Mouse (Mus musculus) hindbrain, postnatal 0 days (tissue): ENCODE results near the gene Gpc5. TPM values are rescaled to one million over a fixed set of nuclear protein-coding genes. Genes with fewer than 3 reads are reported as not detected.

Experiments
- ATAC-seq: fragments of 200-750 bp; cut with Nextera tagmentation; 2 replicates; pipeline ENCODE4 v1.8.0; 2017; ENCODE audit warnings: mild to moderate bottlenecking, moderate TSS enrichment, moderate library complexity
- DNase-seq: peaks from one replicate; pipeline ENCODE4 v3.0.0-alpha.2; 2015; ENCODE audit warnings: low spot score
- H3K27ac ChIP-seq: fragments of 300-500 bp; sonication (generic); 2 replicates; pipeline ENCODE4 v1.5.1; 2014; ENCODE audit warnings: mild to moderate bottlenecking
- H3K27me3 ChIP-seq: fragments of 300-500 bp; sonication (generic); 2 replicates; pipeline ENCODE4 v1.6.1; 2014; ENCODE audit warnings: low read length, mixed read lengths; ENCODE audit not compliant: insufficient read depth
- H3K36me3 ChIP-seq: fragments of 300-500 bp; sonication (generic); 2 replicates; pipeline ENCODE4 v1.6.1; 2014; ENCODE audit warnings: low read length, mixed read lengths; ENCODE audit not compliant: insufficient read depth
- H3K4me1 ChIP-seq: fragments of 300-500 bp; sonication (generic); 2 replicates; pipeline ENCODE4 v1.6.1; 2014; ENCODE audit warnings: antibody characterized with exemption, low read length, mixed read lengths; ENCODE audit not compliant: insufficient read depth
- H3K4me2 ChIP-seq: fragments of 300-500 bp; sonication (generic); 2 replicates; pipeline ENCODE4 v1.6.1; 2014; ENCODE audit warnings: low read depth, mild to moderate bottlenecking, low read length, moderate library complexity, mixed read lengths
- H3K4me3 ChIP-seq: fragments of 300-500 bp; sonication (generic); 2 replicates; pipeline ENCODE4 v1.5.1; 2014; ENCODE audit warnings: low read length
- H3K9ac ChIP-seq: fragments of 300-500 bp; sonication (generic); replicated peaks from 2 replicates; pipeline ENCODE4 v1.6.1; 2014; ENCODE audit warnings: mild to moderate bottlenecking, low read length, moderate library complexity, mixed read lengths
- H3K9me3 ChIP-seq: fragments of 300-500 bp; sonication (generic); 2 replicates; pipeline ENCODE4 v1.6.1; 2016; ENCODE audit warnings: low read length, mixed read lengths
- CTCF ChIP-seq: IDR thresholded peaks from 2 replicates; pipeline ENCODE4 v1.5.1; 2016; ENCODE audit warnings: antibody characterized with exemption, control low read depth, low read depth
- WGBS: fragments of 180-500 bp; shearing (Covaris S2); extraction: QIAGEN DNeasy Blood & Tissue Kit; methylation state at CpG from one replicate; pipeline ENCODE4 v1.1.7; 2014; 5-methylcytosine and 5-hydroxymethylcytosine counted together
- polyA plus RNA-seq: library from polyadenylated mRNA; unstranded; fragments of >200 nt; fragmentation: Nextera tagmentation; extraction: Ambion mirVana; gene quantifications from 2 replicates; pipeline ENCODE4 v1.2.1, GENCODE M21; 2015
- total RNA-seq: library from RNA; depleted of rRNA; stranded (reverse); fragments of >200 nt; gene quantifications from 2 replicates; pipeline ENCODE4 v1.2.3, GENCODE M21; 2014

Gene Gpc5
- total and polyA plus RNA-seq, 2 experiments from 2014 or later = 17.4 to 25.6 TPM

- H3K4me2 ChIP-seq = no peak overlapping the region
- TF ChIP-seq CTCF = no peak
- ATAC-seq = no peak
- no peak overlapping the region for H3K9ac ChIP-seq
- peaks cover 3% of the 10 kb centered on the region; the same call in 1 of the 2 replicates for H3K9me3 ChIP-seq
- DNase-seq = no peak
- no peak overlapping the region for H3K4me3 ChIP-seq
- no peaks in the 10 kb centered on the region for H3K27me3 ChIP-seq
- H3K27ac ChIP-seq = no peak overlapping the region
- H3K36me3 ChIP-seq = no peaks in the 10 kb centered on the region
- H3K4me1 ChIP-seq = no peaks in the 10 kb centered on the region
These were observed 528.5 kb downstream of the Gpc5 start for GRCm38 (mm10) chr14:115620473-115620872.

- 53% methylated on average over 7 of the region's 7 CpGs for WGBS
- no peaks in the 10 kb centered on the region for H3K27me3 ChIP-seq
- H3K9ac ChIP-seq = no peak overlapping the region
- 0 out of 2 replicates have a peak, but pooled peaks cover 2% of the 10 kb centered on the region for H3K9me3 ChIP-seq
- DNase-seq = no peak
- H3K27ac ChIP-seq = no peak overlapping the region
- H3K4me1 ChIP-seq = no peaks in the 10 kb centered on the region
- no peak overlapping the region for H3K4me2 ChIP-seq
- ATAC-seq = no peak
- H3K4me3 ChIP-seq = no peak overlapping the region
- no peak for TF ChIP-seq CTCF
- H3K36me3 ChIP-seq = no peaks in the 10 kb centered on the region
These were observed 539.3 kb downstream of the Gpc5 start for GRCm38 (mm10) chr14:115631160-115631898.

GRCm38 (mm10) chr14:115633311-115633710 is 541.3 kb downstream of the Gpc5 start:
- no peak for ATAC-seq
- no peaks in the 10 kb centered on the region for H3K36me3 ChIP-seq
- no peaks in the 10 kb centered on the region for H3K27me3 ChIP-seq
- no peak overlapping the region for H3K4me3 ChIP-seq
- TF ChIP-seq CTCF = no peak
- no peaks in the 10 kb centered on the region for H3K4me1 ChIP-seq
- H3K9ac ChIP-seq = no peak overlapping the region
- 0 out of 2 replicates have a peak, but pooled peaks cover 2% of the 10 kb centered on the region for H3K9me3 ChIP-seq
- no peak overlapping the region for H3K27ac ChIP-seq
- no peak overlapping the region for H3K4me2 ChIP-seq
- DNase-seq = no peak
- WGBS = 83% methylated on average over 1 of the region's 1 CpGs

- H3K9me3 ChIP-seq = no peaks in the 10 kb centered on the region
- H3K36me3 ChIP-seq = no peaks in the 10 kb centered on the region
- no peak overlapping the region for H3K4me2 ChIP-seq
- no peak for ATAC-seq
- no peak for DNase-seq
- H3K4me3 ChIP-seq = no peak overlapping the region
- 77% methylated on average over 2 of the region's 2 CpGs for WGBS
- H3K27ac ChIP-seq = no peak overlapping the region
- H3K9ac ChIP-seq = no peak overlapping the region
- H3K4me1 ChIP-seq = no peaks in the 10 kb centered on the region
- TF ChIP-seq CTCF = no peak
- H3K27me3 ChIP-seq = no peaks in the 10 kb centered on the region
These were observed 587.9 kb downstream of the Gpc5 start for GRCm38 (mm10) chr14:115679875-115680274.

- no peak for TF ChIP-seq CTCF
- no peak for ATAC-seq
- Histone ChIP-seq H3K4me1 (no peaks in the 10 kb centered on the region), H3K4me3 (no peak overlapping the region), H3K9ac (no peak overlapping the region), H3K27me3 (no peaks in the 10 kb centered on the region), H3K27ac (no peak overlapping the region), H3K36me3 (no peaks in the 10 kb centered on the region), H3K9me3 (no peaks in the 10 kb centered on the region), H3K4me2 (no peak overlapping the region)
- DNase-seq = no peak
- WGBS = 89% methylated on average over 1 of the region's 1 CpGs
These were observed 654.0 kb downstream of the Gpc5 start for GRCm38 (mm10) chr14:115746013-115746412.

GRCm38 (mm10) chr14:115760241-115760640 is 668.2 kb downstream of the Gpc5 start:
- H3K4me1 ChIP-seq = no peaks in the 10 kb centered on the region
- no peak overlapping the region for H3K4me2 ChIP-seq
- H3K9me3 ChIP-seq = no peaks in the 10 kb centered on the region
- no peaks in the 10 kb centered on the region for H3K36me3 ChIP-seq
- ATAC-seq = no peak
- 84% methylated on average over 5 of the region's 5 CpGs for WGBS
- no peak overlapping the region for H3K4me3 ChIP-seq
- no peak overlapping the region for H3K27ac ChIP-seq
- DNase-seq = no peak
- no peak for TF ChIP-seq CTCF
- H3K27me3 ChIP-seq = no peaks in the 10 kb centered on the region
- no peak overlapping the region for H3K9ac ChIP-seq

- Histone ChIP-seq H3K27ac (no peak overlapping the region), H3K36me3 (no peaks in the 10 kb centered on the region), H3K27me3 (no peaks in the 10 kb centered on the region), H3K4me2 (no peak overlapping the region), H3K9me3 (0 out of 2 replicates have a peak, but pooled peaks cover 2% of the 10 kb centered on the region), H3K4me1 (no peaks in the 10 kb centered on the region), H3K4me3 (no peak overlapping the region), H3K9ac (no peak overlapping the region)
- no peak for TF ChIP-seq CTCF
- peak; percentile 36 for DNase-seq
- WGBS = 57% methylated on average over 7 of the region's 7 CpGs
- peak; percentile 27; the same call in 1 of the 2 replicates for ATAC-seq
These were observed 687.6 kb downstream of the Gpc5 start for GRCm38 (mm10) chr14:115779382-115780177.
